In genomic region chr12:85192461-85193108, GRCm38 (mm10) we compare ENCODE assay signal across 8 mouse cellular contexts. TPM values are rescaled to one million over a fixed set of nuclear protein-coding genes. Genes with fewer than 3 reads are reported as not detected.
DNase-seq lines count a peak whose midpoint lies in the region; ATAC-seq lines count a peak whose summit lies in the region.

No protein-coding gene starts in this region.

- WGBS in forebrain, embryonic 14.5 days: 25% methylated on average over 19 of the region's 19 CpGs
- 35% methylated on average over 19 of the region's 19 CpGs for WGBS in forebrain, embryonic 11.5 days
- 21% methylated on average over 19 of the region's 19 CpGs for WGBS in intestine, embryonic 15.5 days

- no peaks in the 10 kb centered on the region for H3K9me3 ChIP-seq in forebrain, embryonic 14.5 days (replicated peaks; ENCODE audit: control insufficient read depth, low read length)
- no peaks in the 10 kb centered on the region for H3K9me3 ChIP-seq in forebrain, embryonic 11.5 days (ENCODE audit: control insufficient read depth, low read length)
- no peaks in the 10 kb centered on the region for H3K9me3 ChIP-seq in intestine, embryonic 15.5 days

- H3K27me3 ChIP-seq in forebrain, embryonic 14.5 days (replicated peaks; ENCODE audit: control insufficient read depth, insufficient read depth, low read length): no peaks in the 10 kb centered on the region
- no peaks in the 10 kb centered on the region for H3K27me3 ChIP-seq in forebrain, embryonic 11.5 days (ENCODE audit: control insufficient read depth, insufficient read depth, low read length)
- H3K27me3 ChIP-seq in intestine, embryonic 15.5 days (replicated peaks): no peaks in the 10 kb centered on the region

- H3K4me2 ChIP-seq in forebrain, embryonic 14.5 days (ENCODE audit: low read length): no peak overlapping the region
- H3K4me2 ChIP-seq in forebrain, embryonic 11.5 days (ENCODE audit: low read depth, low read length, severe bottlenecking): no peak overlapping the region
- H3K4me2 ChIP-seq in intestine, embryonic 15.5 days (replicated peaks): peak overlapping the region; percentile 28

- no peak overlapping the region for H3K9ac ChIP-seq in forebrain, embryonic 14.5 days (ENCODE audit: low read length)
- H3K9ac ChIP-seq in forebrain, embryonic 11.5 days (ENCODE audit: low read length): no peak overlapping the region
- no peak overlapping the region for H3K9ac ChIP-seq in intestine, embryonic 15.5 days

- ATAC-seq in forebrain, embryonic 14.5 days: peak; percentile 24; the same call in 1 of the 2 replicates
- ATAC-seq in forebrain, embryonic 11.5 days (replicated peaks; ENCODE audit: low FRiP score): no peak
- ATAC-seq in intestine, embryonic 15.5 days: peak; percentile 58
- peak; percentile 91 for ATAC-seq in megakaryocyte, adult 5-6 weeks (ENCODE audit: poor library complexity, severe bottlenecking)

- no peak overlapping the region for H3K27ac ChIP-seq in forebrain, embryonic 14.5 days (ENCODE audit: low read depth, low read length)
- H3K27ac ChIP-seq in forebrain, embryonic 11.5 days (ENCODE audit: low read depth, low read length): no peak overlapping the region
- no peak overlapping the region for H3K27ac ChIP-seq in intestine, embryonic 15.5 days

- H3K36me3 ChIP-seq in forebrain, embryonic 14.5 days (ENCODE audit: control insufficient read depth, insufficient read depth, low read length): no peaks in the 10 kb centered on the region
- no peaks in the 10 kb centered on the region for H3K36me3 ChIP-seq in forebrain, embryonic 11.5 days (ENCODE audit: control insufficient read depth, insufficient read depth, low read length)
- H3K36me3 ChIP-seq in intestine, embryonic 15.5 days: no peaks in the 10 kb centered on the region

- DNase-seq in forebrain, embryonic 14.5 days (ENCODE audit: low spot score): peak; percentile 61
- no peak for DNase-seq in forebrain, embryonic 11.5 days (ENCODE audit: low spot score)
- peak; percentile 79 for DNase-seq in A20 (ENCODE audit: low read depth, low spot score)
- peak; percentile 57 for DNase-seq in fibroblast of lung, adult 2 months (ENCODE audit: low read depth)
- no peak for DNase-seq in embryo, embryonic 10 days (ENCODE audit: low spot score)
- no peak for DNase-seq in spleen, adult 18-20 months

- H3K4me3 ChIP-seq in forebrain, embryonic 14.5 days (ENCODE audit: low read depth, low read length): no peak overlapping the region
- no peak overlapping the region for H3K4me3 ChIP-seq in forebrain, embryonic 11.5 days (ENCODE audit: low read depth, low read length)
- H3K4me3 ChIP-seq in intestine, embryonic 15.5 days (replicated peaks): no peak overlapping the region

- H3K4me1 ChIP-seq in forebrain, embryonic 14.5 days (ENCODE audit: control insufficient read depth, insufficient read depth, low read length): peaks cover 15% of the 10 kb centered on the region
- H3K4me1 ChIP-seq in forebrain, embryonic 11.5 days (replicated peaks; ENCODE audit: control insufficient read depth, insufficient read depth, low read length): no peaks in the 10 kb centered on the region
- peaks cover 49% of the 10 kb centered on the region for H3K4me1 ChIP-seq in intestine, embryonic 15.5 days (replicated peaks)

RNA-seq across cellular contexts. Expression of gene Pgf, which starts 15.0 kb away (rescaled TPM):
- 6.7 and 7.2 TPM in 2 replicates for polyA plus RNA-seq in forebrain, embryonic 14.5 days (2014; fragmentation: Nextera tagmentation; extraction: Ambion mirVana)
- polyA plus RNA-seq in forebrain, embryonic 11.5 days (2014; fragmentation: Nextera tagmentation; extraction: Ambion mirVana): 3.1 and 3.7 TPM in 2 replicates
- polyA plus RNA-seq in intestine, embryonic 15.5 days (2015; fragmentation: Nextera tagmentation; extraction: Ambion mirVana): 15.6 and 15.8 TPM in 2 replicates
- 0.14 and 0.33 TPM in 2 replicates for total RNA-seq in megakaryocyte, adult 5-6 weeks (2015)
- total RNA-seq in megakaryocyte, adult 5-6 weeks (2017): 0.18 TPM in 1 of 2 replicates, not detected in the other

RNA-seq across cellular contexts. Expression of gene Eif2b2, which starts 26.7 kb away (rescaled TPM):
- polyA plus RNA-seq in forebrain, embryonic 14.5 days (2014; fragmentation: Nextera tagmentation; extraction: Ambion mirVana): 95.5 and 102 TPM in 2 replicates
- 98.9 and 109 TPM in 2 replicates for polyA plus RNA-seq in forebrain, embryonic 11.5 days (2014; fragmentation: Nextera tagmentation; extraction: Ambion mirVana)
- 66.8 and 72.0 TPM in 2 replicates for polyA plus RNA-seq in intestine, embryonic 15.5 days (2015; fragmentation: Nextera tagmentation; extraction: Ambion mirVana)
- total RNA-seq in megakaryocyte, adult 5-6 weeks (2015): 26.4 and 33.8 TPM in 2 replicates
- 43.8 and 68.9 TPM in 2 replicates for total RNA-seq in megakaryocyte, adult 5-6 weeks (2017)

RNA-seq across cellular contexts. Expression of gene Rps6kl1, which starts 41.5 kb away (rescaled TPM):
- 11.7 and 16.6 TPM in 2 replicates for polyA plus RNA-seq in forebrain, embryonic 14.5 days (2014; fragmentation: Nextera tagmentation; extraction: Ambion mirVana)
- polyA plus RNA-seq in forebrain, embryonic 11.5 days (2014; fragmentation: Nextera tagmentation; extraction: Ambion mirVana): 1.9 and 2.8 TPM in 2 replicates
- 2.4 and 2.6 TPM in 2 replicates for polyA plus RNA-seq in intestine, embryonic 15.5 days (2015; fragmentation: Nextera tagmentation; extraction: Ambion mirVana)
- 0.04 TPM in 1 of 2 replicates, not detected in the other for total RNA-seq in megakaryocyte, adult 5-6 weeks (2015)
- total RNA-seq in megakaryocyte, adult 5-6 weeks (2017): 0.15 TPM in 1 of 2 replicates, not detected in the other

Comparison
In these comparisons a context has a peak if more than half of its experiments do, and no peak if none do; other contexts are left out.
1. DNase-seq: peak in forebrain, embryonic 14.5 days (single experiment), A20 (single experiment) and fibroblast of lung, adult 2 months (single experiment); none in forebrain, embryonic 11.5 days (single experiment), embryo, embryonic 10 days (single experiment) and spleen, adult 18-20 months (0 of 2).